In the genomic region with DNA sequence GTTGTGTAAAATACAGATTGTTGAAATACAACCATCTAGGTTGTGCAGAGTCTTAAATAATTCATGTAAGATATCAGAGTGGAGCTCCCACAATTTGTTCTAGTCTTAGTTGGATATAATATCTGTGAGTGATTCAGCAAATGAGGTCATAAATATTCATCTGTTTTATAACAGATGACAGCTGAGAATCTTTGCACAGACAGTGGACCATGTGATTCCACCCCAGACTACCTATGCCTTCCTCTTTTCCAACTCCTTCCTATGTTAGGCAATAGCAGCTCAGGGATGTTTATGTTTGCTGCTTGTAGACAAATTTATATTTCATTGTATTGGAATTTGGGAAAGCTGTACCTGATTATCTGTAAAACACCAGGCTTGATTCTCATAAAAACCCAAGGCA, we compare ENCODE assay signal across 29 mouse cellular contexts. TPM values are rescaled to one million over a fixed set of nuclear protein-coding genes. Genes with fewer than 3 reads are reported as not detected.
"Had no signal": no experiment of that assay in that cellular context is flagged by ENCODE, and none has a peak within 500 bp of the region (broad histone marks: within the 10 kb centered on the region; RNA-seq: fewer than 3 reads in every experiment).

No protein-coding gene starts in this region.

- H3K9ac ChIP-seq: heart, embryonic 12.5 days; hindbrain, embryonic 12.5 days; hindbrain, embryonic 14.5 days; intestine, embryonic 15.5 days; limb, embryonic 12.5 days; liver, embryonic 13.5 days; liver, embryonic 15.5 days; liver, postnatal 0 days had no signal

- H3K27me3 ChIP-seq: heart, embryonic 12.5 days; hindbrain, embryonic 12.5 days; intestine, embryonic 15.5 days; limb, embryonic 12.5 days; liver, embryonic 13.5 days; liver, embryonic 15.5 days had no signal

- ATAC-seq: hindbrain, embryonic 16.5 days; inflammation-experienced regulatory T-cells, adult 6 months; intestine, embryonic 15.5 days; intestine, postnatal 0 days; liver, postnatal 0 days had no signal

- DNase-seq: gastrocnemius, postnatal 10 days; gastrocnemius, postnatal 25 days; heart, adult 18-20 months; heart, postnatal 10 days; heart, postnatal 36 days; kidney, adult 18-20 months; kidney, adult 8-10 months; kidney, postnatal 10 days; kidney, postnatal 25 days; kidney, postnatal 4 days; liver; liver, embryonic 13.5 days; liver, postnatal 0 days had no signal

- H3K27ac ChIP-seq: heart, embryonic 10.5 days; hindbrain, embryonic 10.5 days; hindbrain, embryonic 12.5 days; hindbrain, embryonic 14.5 days; intestine, embryonic 15.5 days; layer of hippocampus, adult 2 months; left cerebral cortex, adult 2 months; limb, embryonic 10.5 days; limb, embryonic 12.5 days; liver, embryonic 13.5 days; liver, embryonic 15.5 days had no signal

- H3K4me2 ChIP-seq: heart, embryonic 12.5 days; hindbrain, embryonic 12.5 days; hindbrain, embryonic 14.5 days; intestine, embryonic 15.5 days; limb, embryonic 12.5 days; liver, embryonic 11.5 days; liver, embryonic 13.5 days; liver, embryonic 15.5 days had no signal

- H3K4me1 ChIP-seq: heart, embryonic 10.5 days; heart, embryonic 12.5 days; hindbrain, embryonic 10.5 days; hindbrain, embryonic 12.5 days; intestine, embryonic 15.5 days; limb, embryonic 12.5 days; liver, embryonic 13.5 days; liver, embryonic 15.5 days had no signal

- H3K36me3 ChIP-seq: heart, embryonic 10.5 days; heart, embryonic 12.5 days; hindbrain, embryonic 12.5 days; liver, embryonic 13.5 days; liver, embryonic 15.5 days had no signal

- H3K4me3 ChIP-seq: heart, embryonic 10.5 days; heart, embryonic 12.5 days; hindbrain, embryonic 10.5 days; hindbrain, embryonic 12.5 days; intestine, embryonic 15.5 days; layer of hippocampus, adult 2 months; left cerebral cortex, adult 2 months; limb, embryonic 10.5 days; limb, embryonic 12.5 days; liver, embryonic 13.5 days; liver, embryonic 15.5 days had no signal

- H3K9me3 ChIP-seq: heart, embryonic 10.5 days; heart, embryonic 12.5 days; intestine, embryonic 15.5 days; limb, embryonic 12.5 days; liver, embryonic 13.5 days; liver, embryonic 15.5 days had no signal

RNA-seq across cellular contexts. Expression of a gene that starts 32.0 kb away (rescaled TPM):
- total RNA-seq: granulocyte monocyte progenitor cell, adult 5-6 weeks had no signal
